Mouse (Mus musculus) G1E (cell line): ENCODE measurements at regions not wholly inside any gene's neighbourhood (a gene's known extent, or its start where the extent isn't known, plus 50 kb on each side); places are given as distances from the start of the nearest gene placed in this dataset.

Experiments used
- ATAC-seq: 2 replicates; pipeline ENCODE4 v1.8.0; 2016; ENCODE audit warnings: mild to moderate bottlenecking; ENCODE audit not compliant: insufficient number of reproducible peaks, poor library complexity, low FRiP score, severe bottlenecking; ENCODE audit errors: extremely low read depth
- DNase-seq: peaks from one replicate; pipeline ENCODE4 v3.0.0; 2012; ENCODE audit warnings: low spot score
- H3K27me3 ChIP-seq: 2 replicates; pipeline ENCODE4 v1.6.1; 2012; ENCODE audit warnings: mild to moderate bottlenecking, low read length, inconsistent platforms; ENCODE audit not compliant: insufficient read depth
- H3K36me3 ChIP-seq: replicated peaks from 2 replicates; pipeline ENCODE3; 2012; ENCODE audit warnings: mild to moderate bottlenecking, inconsistent platforms
- H3K4me1 ChIP-seq: 2 replicates; pipeline ENCODE4 v1.6.1; 2012; ENCODE audit warnings: low read depth, low read length, inconsistent platforms, mixed read lengths; ENCODE audit not compliant: insufficient read depth
- H3K4me3 ChIP-seq: 2 replicates; pipeline ENCODE4 v1.5.1; 2012; ENCODE audit warnings: low read depth, mild to moderate bottlenecking, inconsistent platforms, low read length, moderate library complexity, mixed read lengths
- H3K9me3 ChIP-seq: replicated peaks from 2 replicates; pipeline ENCODE4 v1.6.1; 2012; ENCODE audit warnings: inconsistent platforms
- CTCF ChIP-seq: IDR thresholded peaks from 2 replicates; pipeline ENCODE4 v1.5.1; 2012; ENCODE audit warnings: low read depth, low read length, inconsistent platforms, mixed read lengths
- GATA1 ChIP-seq: IDR thresholded peaks from 2 replicates; pipeline ENCODE4 v1.6.1; 2012; ENCODE audit warnings: borderline replicate concordance, low read length, inconsistent platforms, mixed read lengths
- GATA2 ChIP-seq: IDR thresholded peaks from 2 replicates; pipeline ENCODE4 v1.6.1; 2012; ENCODE audit warnings: low read depth, low read length, inconsistent platforms, borderline replicate concordance
- POLR2AphosphoS5 ChIP-seq: IDR thresholded peaks from 2 replicates; pipeline ENCODE4 v1.6.1; 2012; ENCODE audit warnings: low read depth, low read length, inconsistent platforms; ENCODE audit not compliant: insufficient replicate concordance
- TAL1 ChIP-seq: conservative IDR thresholded peaks from 2 replicates; pipeline ENCODE4 v1.6.1; 2012; ENCODE audit warnings: low read depth, low read length, inconsistent platforms, mixed read lengths

- no peak overlapping the region for H3K4me3 ChIP-seq
- ATAC-seq: no peak
Measured at GRCm38 (mm10) chr10:91593378-91593777, 412.3 kb upstream of the Tmpo start.

GRCm38 (mm10) chr10:91591845-91592244, 410.7 kb upstream of the Tmpo start:
- Histone ChIP-seq H3K36me3 (no peaks in the 10 kb centered on the region), H3K4me1 (no peaks in the 10 kb centered on the region), H3K4me3 (no peak overlapping the region), H3K9me3 (peaks cover 30% of the 10 kb centered on the region), H3K27me3 (no peaks in the 10 kb centered on the region)
- ATAC-seq (no peak), DNase-seq (no peak)
- no peak for TF ChIP-seq GATA2
- TF ChIP-seq GATA1: no peak
- no peak for TF ChIP-seq CTCF
- no peak for TF ChIP-seq TAL1
- TF ChIP-seq POLR2AphosphoS5: no peak

More at GRCm38 (mm10) chr10:91593378-91593777, 412.3 kb upstream of the Tmpo start:
- H3K4me1 ChIP-seq: no peaks in the 10 kb centered on the region
- H3K36me3 ChIP-seq: no peaks in the 10 kb centered on the region
- H3K27me3 ChIP-seq: no peaks in the 10 kb centered on the region
- DNase-seq: no peak
- peaks cover 30% of the 10 kb centered on the region for H3K9me3 ChIP-seq
- TF ChIP-seq POLR2AphosphoS5: no peak
- no peak for TF ChIP-seq CTCF
- TF ChIP-seq GATA1: no peak
- TF ChIP-seq TAL1: no peak
- TF ChIP-seq GATA2: no peak

GRCm38 (mm10) chr10:91591398-91591811, 410.3 kb upstream of the Tmpo start:
- H3K27me3 ChIP-seq: no peaks in the 10 kb centered on the region
- no peak for TF ChIP-seq CTCF
- TF ChIP-seq GATA1: no peak
- TF ChIP-seq POLR2AphosphoS5: no peak
- TF ChIP-seq TAL1: no peak
- TF ChIP-seq GATA2: no peak
- no peak overlapping the region for H3K4me3 ChIP-seq
- ATAC-seq (no peak), DNase-seq (no peak)
- H3K36me3 ChIP-seq: no peaks in the 10 kb centered on the region
- peaks cover 26% of the 10 kb centered on the region for H3K9me3 ChIP-seq
- H3K4me1 ChIP-seq: no peaks in the 10 kb centered on the region

- H3K4me1 ChIP-seq: no peaks in the 10 kb centered on the region
- no peak for TF ChIP-seq GATA2
- DNase-seq (no peak), ATAC-seq (no peak)
- no peak overlapping the region for H3K4me3 ChIP-seq
- H3K9me3 ChIP-seq: peaks cover 34% of the 10 kb centered on the region
- H3K27me3 ChIP-seq: no peaks in the 10 kb centered on the region
- no peaks in the 10 kb centered on the region for H3K36me3 ChIP-seq
Measured at GRCm38 (mm10) chr10:91583204-91583603, 402.1 kb upstream of the Tmpo start.

GRCm38 (mm10) chr10:91580959-91581358, 399.8 kb upstream of the Tmpo start:
- TF ChIP-seq POLR2AphosphoS5 (no peak), CTCF (no peak), TAL1 (no peak), GATA1 (no peak), GATA2 (no peak)
- ATAC-seq: no peak
- H3K4me1 ChIP-seq: no peaks in the 10 kb centered on the region

GRCm38 (mm10) chr10:91575323-91576064, 394.4 kb upstream of the Tmpo start:
- H3K4me3 ChIP-seq: no peak overlapping the region
- H3K27me3 ChIP-seq: no peaks in the 10 kb centered on the region
- H3K36me3 ChIP-seq: no peaks in the 10 kb centered on the region
- TF ChIP-seq TAL1: no peak
- no peak for TF ChIP-seq CTCF
- TF ChIP-seq POLR2AphosphoS5: no peak
- TF ChIP-seq GATA1: no peak
- TF ChIP-seq GATA2: no peak
- no peaks in the 10 kb centered on the region for H3K4me1 ChIP-seq
- DNase-seq: no peak
- peaks cover 43% of the 10 kb centered on the region for H3K9me3 ChIP-seq
- no peak for ATAC-seq

More at GRCm38 (mm10) chr10:91580959-91581358, 399.8 kb upstream of the Tmpo start:
- Histone ChIP-seq H3K36me3 (no peaks in the 10 kb centered on the region), H3K4me3 (no peak overlapping the region), H3K9me3 (peaks cover 48% of the 10 kb centered on the region), H3K27me3 (no peaks in the 10 kb centered on the region)
- no peak for DNase-seq
